Mouse (Mus musculus) heart, embryonic 12.5 days (tissue): ENCODE measurements around the gene Plcb3. TPM values are rescaled to one million over a fixed set of nuclear protein-coding genes. Genes with fewer than 3 reads are reported as not detected.

ENCODE experiments used
- ATAC-seq: fragments of 200-750 bp; cut with Nextera tagmentation; 2 replicates; pipeline ENCODE4 v1.8.0; 2017; ENCODE audit warnings: moderate TSS enrichment, moderate library complexity; ENCODE audit not compliant: insufficient number of reproducible peaks, low FRiP score
- H3K27ac ChIP-seq: fragments of 300-500 bp; sonication (generic); 2 replicates; pipeline ENCODE4 v1.5.1; 2016; ENCODE audit warnings: mild to moderate bottlenecking, moderate library complexity; ENCODE audit not compliant: poor library complexity, severe bottlenecking
- H3K27me3 ChIP-seq: fragments of 300-500 bp; sonication (generic); replicated peaks from 2 replicates; pipeline ENCODE4 v1.6.1; 2016; ENCODE audit warnings: mild to moderate bottlenecking, moderate library complexity
- H3K36me3 ChIP-seq: fragments of 300-500 bp; sonication (generic); 2 replicates; pipeline ENCODE4 v1.6.1; 2016; ENCODE audit warnings: mild to moderate bottlenecking, moderate library complexity
- H3K4me1 ChIP-seq: fragments of 300-500 bp; sonication (generic); replicated peaks from 2 replicates; pipeline ENCODE4 v1.6.1; 2016; ENCODE audit warnings: mild to moderate bottlenecking
- H3K4me2 ChIP-seq: fragments of 300-500 bp; sonication (generic); 2 replicates; pipeline ENCODE4 v1.6.1; 2016; ENCODE audit warnings: mild to moderate bottlenecking, moderate library complexity
- H3K4me3 ChIP-seq: fragments of 300-500 bp; sonication (generic); 2 replicates; pipeline ENCODE4 v1.5.1; 2016; ENCODE audit warnings: mild to moderate bottlenecking
- H3K9ac ChIP-seq: fragments of 300-500 bp; sonication (generic); 2 replicates; pipeline ENCODE4 v1.6.1; 2016; ENCODE audit warnings: mild to moderate bottlenecking, moderate library complexity
- H3K9me3 ChIP-seq: fragments of 300-500 bp; sonication (generic); replicated peaks from 2 replicates; pipeline ENCODE4 v1.6.1; 2016; ENCODE audit warnings: mild to moderate bottlenecking, moderate library complexity
- WGBS: fragments of 180-500 bp; shearing (Covaris S2); methylation state at CpG from one replicate; pipeline ENCODE4 v1.1.7; 2016; 5-methylcytosine and 5-hydroxymethylcytosine counted together
- polyA plus RNA-seq: library from polyadenylated mRNA; unstranded; fragments of >200 nt; fragmentation: Nextera tagmentation; extraction: Ambion mirVana; gene quantifications from 2 replicates; pipeline ENCODE4 v1.2.1, GENCODE M21; 2016

Gene Plcb3
- polyA plus RNA-seq, 1 experiment from 2014 or later = 26.6 TPM

DNA sequence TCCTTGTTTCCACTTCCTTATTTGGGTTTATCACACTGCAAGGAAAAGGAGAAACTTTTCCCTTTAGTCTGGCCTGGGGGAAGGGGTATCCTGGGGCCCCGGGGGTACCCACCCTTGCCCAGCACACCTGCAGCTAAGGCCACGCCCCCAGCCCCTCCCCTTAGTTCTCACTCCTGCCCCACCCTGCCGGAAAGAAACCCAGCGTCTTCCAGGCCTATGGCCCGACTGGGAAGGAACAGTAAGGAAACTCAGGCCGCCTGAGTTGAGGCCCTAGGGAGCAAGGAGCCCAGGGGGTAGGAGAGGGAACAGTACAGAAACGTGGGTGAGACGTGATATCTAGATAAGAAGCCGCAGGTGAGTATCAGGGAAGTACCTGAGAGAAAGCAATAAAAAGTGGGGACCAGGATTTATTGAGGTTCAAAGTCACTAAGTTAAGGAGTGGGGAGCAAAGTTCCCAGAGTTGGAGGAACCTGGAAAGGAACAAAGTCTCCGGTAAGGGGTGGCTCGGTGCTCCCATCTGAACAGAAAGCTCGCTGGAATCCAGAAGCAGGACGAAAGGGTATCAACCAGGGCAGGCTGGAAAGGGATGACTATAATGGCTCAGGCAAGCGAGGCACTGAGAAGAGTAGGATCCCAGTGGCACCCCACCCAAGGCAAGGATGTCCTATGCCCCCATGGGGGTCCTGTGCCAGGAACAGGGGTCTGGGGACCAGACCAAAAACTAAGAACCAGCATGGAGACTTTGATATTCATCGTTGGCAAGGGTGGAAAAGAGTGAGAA, 7.6 kb downstream of the Plcb3 start:
- Histone ChIP-seq H3K4me2 (peak overlapping the region; percentile 81), H3K9ac (peak overlapping the region; percentile 77), H3K4me3 (peak overlapping the region; percentile 63), H3K27me3 (no peaks in the 10 kb centered on the region), H3K9me3 (no peaks in the 10 kb centered on the region), H3K4me1 (peaks cover 42% of the 10 kb centered on the region), H3K36me3 (peaks cover 31% of the 10 kb centered on the region), H3K27ac (no peak overlapping the region)
- ATAC-seq = no peak
- 12% methylated on average over 15 of the region's 15 CpGs for WGBS

GRCm38 (mm10) chr19:6956461-6956860, 19.8 kb downstream of the Plcb3 start:
- no peaks in the 10 kb centered on the region for H3K9me3 ChIP-seq
- H3K4me2 ChIP-seq = no peak overlapping the region
- no peaks in the 10 kb centered on the region for H3K27me3 ChIP-seq
- H3K27ac ChIP-seq = no peak overlapping the region
- ATAC-seq = no peak
- WGBS = 73% methylated on average over 10 of the region's 10 CpGs
- H3K4me1 ChIP-seq = peaks cover 35% of the 10 kb centered on the region
- H3K4me3 ChIP-seq = no peak overlapping the region
- H3K9ac ChIP-seq = no peak overlapping the region
- H3K36me3 ChIP-seq = peaks cover 65% of the 10 kb centered on the region

- no peak overlapping the region for H3K27ac ChIP-seq
- ATAC-seq = no peak
- peaks cover 61% of the 10 kb centered on the region for H3K36me3 ChIP-seq
- WGBS = 61% methylated on average over 7 of the region's 7 CpGs
- H3K4me2 ChIP-seq = no peak overlapping the region
- H3K9me3 ChIP-seq = no peaks in the 10 kb centered on the region
- H3K4me3 ChIP-seq = no peak overlapping the region
- H3K9ac ChIP-seq = no peak overlapping the region
- peaks cover 35% of the 10 kb centered on the region for H3K4me1 ChIP-seq
- H3K27me3 ChIP-seq = no peaks in the 10 kb centered on the region
Measured at GRCm38 (mm10) chr19:6955424-6955823, 20.8 kb downstream of the Plcb3 start.

DNA sequence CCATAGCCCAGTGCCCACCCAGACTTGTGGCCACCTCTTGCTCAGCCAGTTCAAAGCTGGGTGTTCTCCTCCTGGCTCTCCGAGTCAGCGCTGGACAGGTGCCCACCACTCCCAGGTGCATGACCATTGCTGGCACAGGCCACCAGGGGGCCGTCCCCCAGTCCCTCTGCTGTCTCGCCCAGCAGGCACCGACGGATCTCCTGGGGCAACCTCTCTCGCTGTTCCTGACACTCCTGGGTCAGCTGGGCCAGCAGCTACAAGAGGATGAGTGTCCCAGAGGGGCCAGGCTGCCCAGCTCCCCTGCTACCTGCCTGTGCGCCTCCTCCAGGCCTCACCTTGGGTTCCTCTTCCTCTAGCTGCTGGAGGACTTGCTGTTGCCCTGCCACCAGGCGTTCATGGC, 22.2 kb downstream of the Plcb3 start:
- 63% methylated on average over 9 of the region's 9 CpGs for WGBS
- Histone ChIP-seq H3K36me3 (peaks cover 47% of the 10 kb centered on the region), H3K9me3 (no peaks in the 10 kb centered on the region), H3K4me3 (no peak overlapping the region), H3K27me3 (no peaks in the 10 kb centered on the region), H3K27ac (no peak overlapping the region), H3K4me2 (no peak overlapping the region), H3K4me1 (peaks cover 44% of the 10 kb centered on the region), H3K9ac (no peak overlapping the region)
- no peak for ATAC-seq

- Histone ChIP-seq H3K27me3 (no peaks in the 10 kb centered on the region), H3K4me3 (peak overlapping the region; percentile 63), H3K27ac (peak overlapping the region; percentile 98), H3K4me2 (peak overlapping the region; percentile 78), H3K36me3 (peaks cover 33% of the 10 kb centered on the region), H3K9me3 (no peaks in the 10 kb centered on the region), H3K4me1 (peaks cover 44% of the 10 kb centered on the region), H3K9ac (peak overlapping the region; percentile 80)
- no peak; the same call in 1 of the 2 replicates for ATAC-seq
- WGBS = 1% methylated on average over 3 of the region's 3 CpGs
Measured at GRCm38 (mm10) chr19:6952712-6953037, 23.6 kb downstream of the Plcb3 start.

DNA sequence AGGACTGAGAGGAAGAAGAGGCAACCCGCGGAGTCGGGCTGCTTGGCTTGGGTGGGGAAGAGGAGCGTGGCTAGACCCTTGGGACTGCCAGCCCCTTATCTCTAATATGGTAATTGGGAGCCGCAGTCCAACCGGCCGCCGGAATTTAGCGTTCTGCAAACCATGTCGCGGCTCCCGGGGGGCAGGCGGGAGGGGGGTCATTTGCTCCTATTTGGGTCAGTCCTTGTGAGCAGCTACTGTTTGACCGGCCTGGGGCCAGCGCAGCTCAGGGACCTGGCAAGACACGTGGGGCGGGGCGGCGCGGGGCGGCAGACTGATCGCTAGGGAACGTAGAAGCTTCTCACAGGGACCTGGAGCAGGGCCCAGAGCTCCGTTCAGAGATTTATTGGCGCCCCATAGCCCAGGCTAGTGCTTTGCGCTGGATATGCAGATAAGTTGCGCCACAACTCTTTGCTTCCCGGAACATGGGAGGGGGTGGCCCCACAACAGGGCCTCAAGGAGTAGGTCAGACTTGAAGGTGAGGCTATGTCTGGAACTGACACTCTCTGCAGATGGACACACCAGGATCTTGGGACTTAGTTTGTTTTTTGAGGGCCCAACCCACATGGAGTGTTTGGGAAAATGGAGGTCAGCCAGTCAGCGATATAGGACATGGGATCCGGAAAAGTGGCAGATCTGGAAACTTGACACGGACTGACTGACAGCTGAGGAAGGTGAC, 24.1 kb downstream of the Plcb3 start:
- ATAC-seq = peak; percentile 43
- 1% methylated on average over 31 of the region's 31 CpGs for WGBS
- Histone ChIP-seq H3K4me1 (peaks cover 44% of the 10 kb centered on the region), H3K36me3 (peaks cover 28% of the 10 kb centered on the region), H3K9ac (peak overlapping the region; percentile 80), H3K4me2 (peak overlapping the region; percentile 78), H3K9me3 (no peaks in the 10 kb centered on the region), H3K27ac (peak overlapping the region; percentile 98), H3K27me3 (no peaks in the 10 kb centered on the region), H3K4me3 (peak overlapping the region; percentile 63)

GRCm38 (mm10) chr19:6951381-6951968, 24.8 kb downstream of the Plcb3 start:
- ATAC-seq = peak; percentile 78
- peaks cover 22% of the 10 kb centered on the region for H3K36me3 ChIP-seq
- WGBS = under 1% methylated on average over 35 of the region's 35 CpGs

GRCm38 (mm10) chr19:6950613-6951153, 25.6 kb downstream of the Plcb3 start:
- H3K27me3 ChIP-seq = no peaks in the 10 kb centered on the region
- no peaks in the 10 kb centered on the region for H3K9me3 ChIP-seq
- peak overlapping the region; percentile 78 for H3K4me2 ChIP-seq
- ATAC-seq = peak; percentile 15
- H3K4me3 ChIP-seq = peak overlapping the region; percentile 63
- WGBS = 0% methylated on average over 28 of the region's 28 CpGs
- peak overlapping the region; percentile 80 for H3K9ac ChIP-seq
- H3K27ac ChIP-seq = peak overlapping the region; percentile 98
- peaks cover 40% of the 10 kb centered on the region for H3K4me1 ChIP-seq
- peaks cover 22% of the 10 kb centered on the region for H3K36me3 ChIP-seq

More at GRCm38 (mm10) chr19:6951381-6951968, 24.8 kb downstream of the Plcb3 start:
- Histone ChIP-seq H3K9ac (peak overlapping the region; percentile 80), H3K4me1 (peaks cover 44% of the 10 kb centered on the region), H3K27ac (peak overlapping the region; percentile 98), H3K4me3 (peak overlapping the region; percentile 63), H3K4me2 (peak overlapping the region; percentile 78), H3K9me3 (no peaks in the 10 kb centered on the region), H3K27me3 (no peaks in the 10 kb centered on the region)

DNA sequence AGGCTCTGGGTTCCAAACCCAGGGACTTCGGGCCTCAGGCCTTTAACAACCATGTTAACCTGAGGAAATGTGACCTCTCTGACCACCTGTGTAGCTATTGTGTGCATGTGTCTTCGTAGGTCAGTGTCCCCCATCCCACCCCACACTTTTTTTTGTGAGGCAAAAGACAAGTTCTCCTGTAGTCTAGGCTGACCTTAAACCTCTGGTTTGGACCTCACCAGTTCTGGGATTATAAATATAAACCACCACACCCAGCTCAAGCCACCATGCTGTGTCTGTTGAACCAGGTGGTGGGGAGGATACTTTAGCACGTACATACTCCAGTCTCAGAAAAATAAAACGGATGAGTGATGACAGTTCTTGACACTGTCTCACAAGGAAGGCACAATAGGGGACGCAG, 26.3 kb downstream of the Plcb3 start:
- Histone ChIP-seq H3K4me3 (peak overlapping the region; percentile 63), H3K9ac (0 out of 2 replicates have a peak overlapping the region, but pooled peaks have one; percentile 80), H3K27ac (peak overlapping the region; percentile 98), H3K36me3 (peaks cover 21% of the 10 kb centered on the region), H3K27me3 (no peaks in the 10 kb centered on the region), H3K4me1 (peaks cover 32% of the 10 kb centered on the region), H3K4me2 (peak overlapping the region; percentile 78), H3K9me3 (no peaks in the 10 kb centered on the region)
- no peak for ATAC-seq
- WGBS = 60% methylated on average over 5 of the region's 5 CpGs

- Histone ChIP-seq H3K27ac (no peak overlapping the region), H3K9ac (no peak overlapping the region), H3K36me3 (peaks cover 19% of the 10 kb centered on the region), H3K27me3 (no peaks in the 10 kb centered on the region), H3K9me3 (no peaks in the 10 kb centered on the region), H3K4me1 (peaks cover 28% of the 10 kb centered on the region), H3K4me2 (0 out of 2 replicates have a peak overlapping the region, but pooled peaks have one; percentile 78), H3K4me3 (no peak overlapping the region)
- no peak for ATAC-seq
- 92% methylated on average over 5 of the region's 5 CpGs for WGBS
Measured at GRCm38 (mm10) chr19:6949532-6949931, 26.7 kb downstream of the Plcb3 start.

DNA sequence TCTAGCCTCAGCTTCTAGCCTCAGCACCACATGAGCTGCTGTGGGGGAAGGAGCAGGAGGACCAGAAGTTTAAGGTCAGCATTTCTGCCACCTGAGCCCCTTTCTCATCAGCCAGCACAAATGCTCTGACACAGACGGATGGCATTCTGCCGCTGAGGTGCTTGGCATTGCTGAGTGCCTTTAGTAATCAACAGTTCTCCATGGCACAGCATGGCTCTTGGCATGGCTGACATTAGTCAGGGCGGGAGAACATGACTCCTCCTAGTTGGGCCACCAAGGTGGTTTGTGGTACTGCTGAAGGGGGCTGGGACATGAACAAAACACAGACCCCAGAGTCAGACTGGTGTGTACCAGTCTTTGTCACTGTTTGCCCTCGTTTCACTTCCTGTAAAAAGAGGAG, 28.1 kb downstream of the Plcb3 start:
- H3K9me3 ChIP-seq = no peaks in the 10 kb centered on the region
- WGBS = 79% methylated on average over 4 of the region's 4 CpGs
- H3K27me3 ChIP-seq = no peaks in the 10 kb centered on the region
- H3K4me2 ChIP-seq = no peak overlapping the region
- ATAC-seq = no peak
- H3K9ac ChIP-seq = no peak overlapping the region
- H3K36me3 ChIP-seq = peaks cover 13% of the 10 kb centered on the region
- peaks cover 19% of the 10 kb centered on the region for H3K4me1 ChIP-seq
- no peak overlapping the region for H3K27ac ChIP-seq
- no peak overlapping the region for H3K4me3 ChIP-seq
